ENCODE assay signal across 8 mouse cellular contexts in the genomic region with DNA sequence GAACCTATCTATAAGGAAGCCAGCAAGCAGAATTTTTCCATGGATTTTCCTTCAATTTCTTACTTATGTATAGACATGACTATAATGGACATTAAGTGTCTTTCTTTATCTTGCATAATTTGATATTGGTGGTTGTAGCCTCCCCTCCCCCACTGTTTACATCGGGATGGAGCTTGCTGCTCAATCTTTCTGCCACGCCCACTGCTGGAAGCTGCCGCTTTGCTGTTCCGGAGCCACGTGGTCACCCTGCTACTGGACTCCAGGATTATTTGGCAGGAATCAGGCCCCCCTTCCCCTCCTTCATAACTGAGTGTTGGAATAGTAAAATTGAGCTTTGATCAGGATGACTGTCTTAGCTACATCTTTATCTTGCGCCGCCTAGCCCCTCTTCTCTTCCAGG. TPM values are rescaled to one million over a fixed set of nuclear protein-coding genes. Genes with fewer than 3 reads are reported as not detected.
DNase-seq lines count a peak whose midpoint lies in the region; ATAC-seq and TF ChIP-seq lines count a peak whose summit lies in the region.
"Had no signal": no experiment of that assay in that cellular context is flagged by ENCODE, and none has a peak within 500 bp of the region (broad histone marks: within the 10 kb centered on the region; RNA-seq: fewer than 3 reads in every experiment).

No protein-coding gene starts in this region.

- 46% methylated on average over 7 of the region's 7 CpGs for WGBS in kidney, postnatal 0 days
- 40% methylated on average over 7 of the region's 7 CpGs for WGBS in kidney, embryonic 16.5 days
- WGBS in hindbrain, embryonic 11.5 days, result 43% methylated on average over 7 of the region's 7 CpGs

- no peak overlapping the region for H3K27ac ChIP-seq in kidney, postnatal 0 days
- H3K27ac ChIP-seq in kidney, embryonic 16.5 days (ENCODE audit: low read length), result no peak overlapping the region
- no peak overlapping the region for H3K27ac ChIP-seq in hindbrain, embryonic 11.5 days (ENCODE audit: low read depth, low read length)
- H3K27ac ChIP-seq: liver, embryonic 13.5 days had no signal

- H3K9me3 ChIP-seq in kidney, postnatal 0 days (replicated peaks; ENCODE audit: low read length), result no peaks in the 10 kb centered on the region
- no peaks in the 10 kb centered on the region for H3K9me3 ChIP-seq in kidney, embryonic 16.5 days (ENCODE audit: low read length)
- H3K9me3 ChIP-seq in hindbrain, embryonic 11.5 days (ENCODE audit: control insufficient read depth, low read length), result no peaks in the 10 kb centered on the region
- H3K9me3 ChIP-seq: liver, embryonic 13.5 days had no signal

- no peak for TF ChIP-seq CTCF in kidney, postnatal 0 days (IDR thresholded peaks at IDR 0.05; ENCODE audit: low read depth)

- H3K4me3 ChIP-seq in kidney, postnatal 0 days (replicated peaks; ENCODE audit: low read depth, low read length), result no peak overlapping the region
- H3K4me3 ChIP-seq in kidney, embryonic 16.5 days (ENCODE audit: low read length), result no peak overlapping the region
- H3K4me3 ChIP-seq in hindbrain, embryonic 11.5 days (ENCODE audit: low read depth, low read length), result no peak overlapping the region
- H3K4me3 ChIP-seq: liver, embryonic 13.5 days had no signal

- intact Hi-C loops in heart, postnatal 10 days (cut with DNase I), result loop anchor here (10.0 kb wide), 1 partner anchor 448 kb away; no protein-coding TSS in a partner anchor

- no peak overlapping the region for H3K4me2 ChIP-seq in kidney, postnatal 0 days (ENCODE audit: low read length)
- H3K4me2 ChIP-seq in kidney, embryonic 16.5 days (replicated peaks; ENCODE audit: low read depth, low read length), result no peak overlapping the region
- H3K4me2 ChIP-seq in hindbrain, embryonic 11.5 days (replicated peaks; ENCODE audit: low read depth, low read length), result no peak overlapping the region
- H3K4me2 ChIP-seq: liver, embryonic 13.5 days had no signal

- no peaks in the 10 kb centered on the region for H3K36me3 ChIP-seq in kidney, postnatal 0 days (ENCODE audit: insufficient read depth, low read length)
- no peaks in the 10 kb centered on the region for H3K36me3 ChIP-seq in kidney, embryonic 16.5 days (ENCODE audit: insufficient read depth, low read length)
- H3K36me3 ChIP-seq in hindbrain, embryonic 11.5 days (ENCODE audit: control insufficient read depth, insufficient read depth, low read length), result no peaks in the 10 kb centered on the region
- H3K36me3 ChIP-seq: liver, embryonic 13.5 days had no signal

- no peak for ATAC-seq in kidney, postnatal 0 days (replicated peaks; ENCODE audit: low FRiP score, low read depth)
- no peak for ATAC-seq in kidney, embryonic 16.5 days (ENCODE audit: low FRiP score, low TSS enrichment)
- no peak for ATAC-seq in hindbrain, embryonic 11.5 days (ENCODE audit: low FRiP score)
- ATAC-seq in megakaryocyte, adult 5-6 weeks (ENCODE audit: poor library complexity, severe bottlenecking), result no peak

- no peaks in the 10 kb centered on the region for H3K4me1 ChIP-seq in kidney, postnatal 0 days (replicated peaks; ENCODE audit: insufficient read depth, low read length)
- no peaks in the 10 kb centered on the region for H3K4me1 ChIP-seq in kidney, embryonic 16.5 days (ENCODE audit: insufficient read depth, low read length)
- no peaks in the 10 kb centered on the region for H3K4me1 ChIP-seq in hindbrain, embryonic 11.5 days (replicated peaks; ENCODE audit: control insufficient read depth, insufficient read depth, low read length)

- peak; percentile 15 for DNase-seq in kidney, postnatal 0 days (ENCODE audit: low spot score)
- DNase-seq in embryo, embryonic 10 days (ENCODE audit: low spot score), result peak; percentile 13
- peak; percentile 32 to 42 for DNase-seq in heart, postnatal 10 days
- peak; percentile 14 for DNase-seq in lung, postnatal 25 days (ENCODE audit: low spot score)
- no peak for DNase-seq in hindbrain, embryonic 11.5 days (ENCODE audit: low spot score)
- DNase-seq: liver, embryonic 13.5 days had no signal

- no peak overlapping the region for H3K9ac ChIP-seq in kidney, postnatal 0 days (ENCODE audit: low read depth, low read length)
- no peak overlapping the region for H3K9ac ChIP-seq in kidney, embryonic 16.5 days (replicated peaks; ENCODE audit: low read length)
- no peak overlapping the region for H3K9ac ChIP-seq in hindbrain, embryonic 11.5 days (ENCODE audit: low read depth, low read length)
- H3K9ac ChIP-seq: liver, embryonic 13.5 days had no signal

- H3K27me3 ChIP-seq in kidney, postnatal 0 days (ENCODE audit: insufficient read depth, low read length), result no peaks in the 10 kb centered on the region
- H3K27me3 ChIP-seq in kidney, embryonic 16.5 days (ENCODE audit: insufficient read depth, low read length), result no peaks in the 10 kb centered on the region
- no peaks in the 10 kb centered on the region for H3K27me3 ChIP-seq in hindbrain, embryonic 11.5 days (ENCODE audit: control insufficient read depth, insufficient read depth, low read length)
- H3K27me3 ChIP-seq: liver, embryonic 13.5 days had no signal

RNA-seq across cellular contexts. Expression of gene Rabgap1l, which starts 46.2 kb away (rescaled TPM):
- 10.7 and 12.0 TPM in 2 replicates for polyA plus RNA-seq in kidney, postnatal 0 days (2015; fragmentation: Nextera tagmentation; extraction: Ambion mirVana)
- 11.4 TPM in 2 replicates for polyA plus RNA-seq in kidney, embryonic 16.5 days (2015; fragmentation: Nextera tagmentation; extraction: Ambion mirVana)
- 10 to 100 TPM; 89.0 to 92.4 TPM for total RNA-seq in heart, postnatal 10 days (2021)
- polyA plus RNA-seq in hindbrain, embryonic 11.5 days (2014; fragmentation: Nextera tagmentation; extraction: Ambion mirVana), result 15.8 and 20.0 TPM in 2 replicates
- 60.8 and 78.6 TPM in 2 replicates for total RNA-seq in megakaryocyte, adult 5-6 weeks (2015)
- 96.4 and 99.5 TPM in 2 replicates for total RNA-seq in megakaryocyte, adult 5-6 weeks (2017)
